Mouse (Mus musculus) urinary bladder, postnatal 10 days (tissue): ENCODE data around the gene Nicn1.
"Not testable (repeated sequence)": the region's sequence is repeated elsewhere in the genome, so short reads cannot be mapped to it uniquely, and the experiment has no call there.

Experiments
- DNase-seq: peaks from one replicate; pipeline ENCODE4 v3.0.0; 2022; ENCODE audit warnings: low spot score

Nicn1 gene

DNA sequence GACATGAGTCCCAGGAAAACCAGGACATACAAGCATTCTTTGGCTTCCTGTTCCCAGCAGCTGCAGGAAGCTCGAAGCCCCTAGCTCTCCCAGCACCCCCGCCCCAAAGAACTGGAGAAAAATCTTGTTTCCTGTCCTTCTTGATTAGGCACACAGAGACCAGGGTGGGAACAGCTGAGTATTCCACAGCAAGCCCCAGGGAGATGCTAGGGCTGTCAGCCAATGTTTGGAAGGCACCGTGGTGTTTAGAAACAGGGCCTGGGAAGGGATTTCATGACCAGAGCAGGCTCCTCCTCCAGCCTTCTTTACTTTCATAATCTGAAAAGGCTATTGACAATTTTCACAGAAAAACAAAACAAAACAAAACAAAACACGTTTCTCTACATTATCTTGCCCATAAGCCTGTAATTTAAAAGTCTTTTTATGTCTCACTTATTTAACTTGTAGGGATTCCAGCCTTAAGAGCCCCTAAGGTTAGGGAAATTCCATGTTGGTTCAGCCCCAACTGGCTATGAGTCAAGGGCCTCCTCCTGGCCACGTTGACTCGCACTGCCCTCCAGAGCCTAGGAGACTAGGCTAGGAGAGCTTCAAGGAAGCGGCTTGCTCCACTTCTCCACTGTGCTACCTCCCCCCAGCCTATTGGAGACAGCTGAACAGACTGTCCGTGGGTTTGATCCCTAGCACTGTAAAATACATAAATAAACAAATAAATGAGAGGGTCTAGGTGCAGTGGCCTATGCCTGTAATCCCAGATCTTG, 10.0 kb upstream of the Nicn1 start:
- DNase-seq = no peak

DNA sequence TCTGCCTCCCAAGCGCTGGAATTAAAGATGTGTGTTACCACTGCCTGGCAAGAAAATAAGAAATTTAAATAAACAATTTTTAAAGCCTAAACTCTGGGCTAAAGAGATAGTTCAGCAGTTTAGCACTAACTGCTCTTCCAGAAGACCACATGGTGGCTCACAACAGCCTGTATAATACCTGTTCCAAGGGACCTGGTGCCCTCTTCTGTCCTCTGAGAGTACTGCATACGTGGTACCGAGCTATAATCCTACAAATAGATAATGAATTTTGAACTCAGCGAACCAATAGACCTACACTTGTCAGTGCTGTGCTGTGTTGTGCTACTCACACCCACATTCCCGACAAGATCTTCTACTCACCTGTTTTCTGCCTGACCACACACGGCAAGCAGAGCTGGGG, 5.8 kb upstream of the Nicn1 start:
- no peak for DNase-seq

DNA sequence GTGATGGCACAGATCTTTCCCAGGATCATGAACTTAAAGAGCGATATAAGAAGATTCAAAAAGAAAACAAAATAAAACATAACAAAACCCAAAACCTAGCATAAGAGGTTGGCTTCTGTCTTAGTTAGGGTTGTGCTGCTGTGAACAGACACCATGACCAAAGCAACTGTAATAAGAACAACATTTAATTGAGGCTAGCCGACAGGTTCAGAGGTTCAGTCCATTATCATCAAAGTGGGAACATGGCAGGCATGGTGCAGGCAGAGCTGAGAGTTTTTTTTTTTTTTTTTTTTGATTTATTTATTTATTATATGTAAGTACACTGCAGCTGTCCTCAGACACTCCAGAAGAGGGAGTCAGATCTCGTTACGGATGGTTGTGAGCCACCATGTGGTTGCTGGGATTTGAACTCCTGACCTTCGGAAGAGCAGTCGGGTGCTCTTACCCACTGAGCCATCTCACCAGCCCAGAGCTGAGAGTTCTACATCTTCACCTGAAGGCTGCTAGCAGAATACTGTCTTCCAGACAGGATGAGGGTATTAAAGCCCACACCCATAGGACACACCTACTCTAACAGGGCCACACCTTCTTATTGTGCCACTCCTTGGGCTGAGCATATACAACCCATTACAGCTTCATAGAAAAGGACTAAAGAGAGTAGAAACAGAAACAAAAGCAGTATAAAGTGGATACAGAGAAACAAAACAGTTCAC, 2.5 kb upstream of the Nicn1 start:
- not testable (repeated sequence) for DNase-seq

DNA sequence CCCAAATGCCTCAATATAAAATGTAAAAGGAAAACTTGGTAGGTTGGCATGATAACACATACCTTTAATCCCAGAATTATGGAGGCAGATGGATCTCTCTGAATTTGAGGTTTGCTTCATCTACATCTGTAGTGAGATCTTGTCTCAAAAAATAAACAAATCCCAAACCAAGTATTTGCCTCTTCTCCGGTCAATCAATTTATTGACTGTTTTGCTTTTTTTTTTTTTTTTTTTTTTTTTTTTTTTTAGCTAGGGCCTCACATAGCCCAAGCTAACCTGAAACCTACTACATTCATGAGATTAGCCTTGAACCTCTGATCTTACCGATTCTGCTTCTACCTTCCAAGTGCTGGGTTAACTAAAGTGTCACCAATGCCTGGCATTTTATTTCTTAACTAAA, 882 bp upstream of the Nicn1 start:
- no peak for DNase-seq

DNA sequence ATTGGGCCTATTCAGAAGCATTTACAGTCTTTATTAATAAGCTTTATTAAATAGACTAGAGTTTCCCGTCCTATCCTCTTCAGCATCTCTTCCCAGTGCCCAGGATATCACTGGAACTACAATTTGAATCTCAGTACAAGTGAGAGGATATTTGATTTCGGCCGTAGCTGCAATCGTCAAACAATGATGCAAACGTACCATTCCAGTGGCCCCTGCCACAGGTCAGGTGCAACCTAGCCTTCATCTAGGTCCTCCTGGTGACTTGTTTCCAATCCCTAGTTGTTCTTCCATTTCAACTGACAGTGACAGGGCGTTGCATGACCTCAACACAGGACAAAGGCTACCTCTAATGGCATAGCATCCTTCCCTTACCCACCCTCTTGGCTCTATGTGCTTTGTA, 544 bp downstream of the Nicn1 start:
- DNase-seq = no peak

DNA sequence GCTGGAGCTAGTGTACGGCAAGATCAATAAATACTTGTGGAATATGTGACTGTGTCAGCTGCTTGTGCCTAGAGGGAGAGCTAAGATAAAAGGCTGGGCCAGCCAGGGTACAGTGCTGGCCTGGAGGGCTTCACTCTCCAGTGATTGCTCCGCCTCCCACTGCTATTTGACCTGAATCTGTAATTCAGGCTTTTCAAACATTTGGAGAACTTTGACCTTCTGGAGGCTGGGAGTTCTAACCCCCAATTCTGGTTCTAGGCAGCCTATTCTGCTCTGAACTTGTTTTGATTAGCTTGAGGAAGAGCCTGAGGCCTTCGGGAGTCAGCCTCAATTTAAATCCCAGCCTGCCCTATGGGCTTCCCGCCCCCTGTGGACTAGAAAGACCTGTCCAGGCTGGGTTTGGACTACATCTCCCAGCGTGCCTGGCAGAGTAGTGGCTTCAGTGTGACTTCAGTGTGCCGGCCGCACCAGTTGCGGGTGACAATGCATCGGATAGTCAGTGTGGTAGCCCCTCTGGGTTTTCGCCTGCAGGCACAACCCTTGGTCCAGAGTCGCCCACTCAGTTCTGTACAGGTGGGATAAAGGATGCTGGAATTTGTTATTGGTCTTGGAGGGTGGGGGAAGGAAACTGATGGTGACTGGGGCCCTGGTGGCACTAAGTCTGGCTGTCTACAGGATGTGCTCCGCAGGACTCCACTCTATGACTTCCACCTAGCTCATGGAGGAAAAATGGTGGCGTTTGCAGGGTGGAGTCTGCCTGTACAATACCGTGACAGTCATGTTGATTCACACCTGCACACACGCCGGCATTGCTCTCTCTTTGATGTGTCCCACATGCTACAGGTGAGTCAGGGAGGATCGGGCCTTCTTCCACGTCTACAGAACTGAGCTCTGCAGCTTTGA, 6.5 kb downstream of the Nicn1 start, which contains the start of gene Amt:
Amt (plus strand) TSS at position 401 of the 903 bp plus-strand sequence.
- no peak for DNase-seq

DNA sequence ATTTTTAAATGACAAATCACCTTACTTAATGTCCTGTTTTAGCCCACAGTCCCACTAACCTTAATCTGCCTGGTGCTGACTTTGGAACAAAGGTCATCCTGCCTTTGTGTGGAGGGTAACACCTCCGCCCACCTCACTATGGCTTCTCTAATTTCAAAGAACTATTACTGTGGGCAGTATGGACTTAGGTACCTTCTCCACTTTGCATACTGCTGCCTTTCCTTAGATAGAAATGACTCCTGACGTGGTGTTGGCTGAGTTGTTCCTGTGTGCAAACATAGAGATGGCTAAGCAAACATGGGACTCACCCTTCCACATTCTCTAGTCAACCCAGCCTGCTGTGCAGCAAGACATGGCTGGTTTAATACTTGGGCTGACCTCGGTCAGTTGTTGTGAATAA, 11.6 kb downstream of the Nicn1 start:
- no peak for DNase-seq

DNA sequence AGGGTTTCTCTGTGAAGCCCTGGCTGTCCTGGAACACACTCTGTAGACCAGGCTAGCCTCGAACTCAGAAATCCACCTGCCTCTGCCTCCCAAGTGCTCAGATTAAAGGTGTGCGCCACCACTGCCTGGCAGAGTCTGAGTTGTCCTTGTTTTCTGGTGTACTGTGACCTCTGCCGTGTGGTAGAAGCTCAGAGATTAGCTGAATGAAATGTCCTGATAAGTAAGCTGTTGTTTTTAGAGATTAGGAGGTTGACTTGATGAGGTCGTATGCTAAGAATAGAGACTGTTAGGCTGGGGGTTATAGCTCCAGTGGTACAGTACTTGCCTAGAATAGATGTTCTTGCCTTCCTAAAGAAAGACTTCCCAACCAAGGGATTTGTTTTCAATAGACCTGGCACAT, 14.5 kb downstream of the Nicn1 start:
- DNase-seq = no peak

DNA sequence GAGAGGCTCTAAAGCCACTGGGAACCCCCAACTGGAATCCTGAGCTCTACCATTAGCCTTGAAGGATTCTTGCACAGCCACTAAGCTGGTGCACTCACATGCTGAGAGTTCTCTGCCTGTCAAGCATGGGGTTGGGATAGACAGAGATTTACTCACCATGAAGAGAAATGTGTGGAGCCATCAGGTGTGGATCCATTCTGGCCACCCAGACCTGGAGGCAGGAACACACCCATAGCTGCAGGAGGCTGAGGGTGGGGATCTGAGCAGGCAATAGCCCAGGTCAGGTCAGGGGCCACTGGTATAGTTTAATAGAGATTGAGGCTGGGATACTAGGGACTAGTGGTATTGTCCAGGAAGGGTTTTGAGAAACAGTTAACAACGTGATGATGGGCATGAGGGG, 14.9 kb downstream of the Nicn1 start:
- DNase-seq = no peak

DNA sequence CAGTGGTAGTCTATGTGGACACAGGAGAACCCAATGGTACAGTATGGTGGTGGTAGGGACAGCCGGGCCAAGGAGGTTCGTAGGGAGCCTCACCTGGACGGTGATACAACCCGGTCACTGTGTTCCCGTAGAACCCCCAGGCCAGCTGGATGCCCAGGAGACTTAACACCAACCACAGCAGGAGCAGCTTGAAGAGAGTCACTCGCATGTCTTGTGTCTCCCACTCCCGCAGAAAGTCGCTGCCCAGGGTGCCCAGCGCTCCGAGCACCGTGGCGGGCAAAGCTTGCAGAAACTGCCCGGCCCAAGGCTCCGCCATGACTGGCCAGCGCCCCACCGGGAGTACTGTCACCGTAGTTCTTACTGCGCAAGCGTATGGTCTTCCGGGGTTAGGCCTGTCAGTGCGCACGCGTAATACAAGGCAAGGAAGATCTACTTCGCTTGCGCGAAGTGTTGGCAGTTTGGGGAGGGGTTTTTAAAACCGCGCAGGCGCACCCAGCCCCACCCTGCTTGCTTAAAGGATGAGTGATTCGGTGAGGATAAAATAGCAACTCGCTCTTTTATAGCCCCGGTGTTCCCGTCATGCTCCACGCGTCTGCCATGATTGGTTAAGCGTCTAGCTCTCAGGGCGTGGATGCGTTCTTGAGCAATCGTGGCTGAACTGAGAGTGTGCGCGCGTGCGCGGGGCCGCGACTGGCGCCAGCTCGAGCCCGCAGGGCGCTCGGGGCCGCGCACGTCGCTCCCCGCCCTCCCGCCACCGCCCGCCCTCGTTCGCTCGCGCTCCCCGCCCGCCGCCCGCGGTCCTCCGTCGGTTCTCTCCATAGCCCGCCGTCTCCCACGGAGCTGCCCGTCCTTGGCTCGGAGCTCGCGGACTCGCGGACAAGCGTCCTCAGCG, 15.6 kb downstream of the Nicn1 start, which contains the start of the genes Rhoa and Tcta:
Rhoa (plus strand) TSS at position 501 of the 892 bp plus-strand sequence.
Tcta (minus strand) TSS at position 532 of the 892 bp plus-strand sequence.
- DNase-seq = peak; percentile 87

DNA sequence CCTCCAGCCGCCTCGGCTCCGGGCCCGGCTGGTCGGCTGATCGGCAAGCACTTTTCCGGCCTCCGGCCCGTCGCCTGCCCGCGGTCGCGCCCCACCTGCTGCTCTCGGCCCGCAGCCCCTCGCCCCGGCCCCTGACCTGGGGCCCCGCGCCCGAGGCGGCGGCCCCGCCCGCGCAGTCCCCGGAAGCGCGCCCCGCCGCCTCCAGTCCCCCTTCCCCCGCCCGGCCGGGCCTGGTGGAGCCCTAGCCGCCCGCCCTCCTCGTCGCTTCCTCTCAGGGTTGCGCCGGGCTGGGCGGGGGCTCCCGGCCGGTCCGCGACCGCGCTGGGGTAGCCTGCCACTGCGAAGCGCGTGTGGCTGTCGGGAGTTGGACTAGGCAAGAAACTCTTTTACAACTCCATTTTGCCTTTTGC, 16.3 kb downstream of the Nicn1 start:
- peak; percentile 31 for DNase-seq

DNA sequence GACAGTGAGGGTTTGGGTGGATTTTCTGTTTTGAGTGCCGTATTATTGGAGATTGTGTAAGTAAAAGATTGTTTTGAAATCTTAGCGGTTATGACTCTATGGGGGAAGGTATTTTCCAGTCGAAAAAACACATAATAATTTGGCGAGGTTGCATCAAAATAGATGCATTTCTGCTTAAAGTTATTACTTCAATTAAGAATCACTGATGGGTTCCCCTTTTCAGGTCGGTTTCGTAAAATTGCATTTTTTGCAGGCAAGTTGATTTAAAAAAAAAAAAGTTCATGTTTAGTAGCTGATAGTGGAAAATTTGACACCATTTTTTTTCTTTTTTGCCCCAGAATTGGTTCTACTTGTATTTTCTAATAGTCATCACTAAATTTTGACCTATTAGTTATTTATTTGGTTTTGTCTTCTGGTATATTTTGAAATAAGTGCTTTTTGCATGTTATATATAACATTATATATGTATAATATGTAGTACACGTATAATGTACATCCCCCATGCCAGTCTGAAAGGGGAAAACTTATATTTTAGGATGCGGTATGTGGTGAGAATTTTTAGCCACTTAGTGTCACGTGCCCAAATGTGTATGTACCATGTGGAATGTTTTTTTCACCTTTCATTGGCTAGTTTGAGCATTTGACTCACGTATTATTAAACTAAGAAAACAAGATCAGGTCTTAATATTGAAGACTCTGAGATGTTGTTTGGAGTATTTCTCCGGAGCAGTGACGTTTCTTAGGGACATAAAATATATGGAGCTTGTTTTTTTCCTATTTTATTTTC, 17.0 kb downstream of the Nicn1 start:
- no peak for DNase-seq

DNA sequence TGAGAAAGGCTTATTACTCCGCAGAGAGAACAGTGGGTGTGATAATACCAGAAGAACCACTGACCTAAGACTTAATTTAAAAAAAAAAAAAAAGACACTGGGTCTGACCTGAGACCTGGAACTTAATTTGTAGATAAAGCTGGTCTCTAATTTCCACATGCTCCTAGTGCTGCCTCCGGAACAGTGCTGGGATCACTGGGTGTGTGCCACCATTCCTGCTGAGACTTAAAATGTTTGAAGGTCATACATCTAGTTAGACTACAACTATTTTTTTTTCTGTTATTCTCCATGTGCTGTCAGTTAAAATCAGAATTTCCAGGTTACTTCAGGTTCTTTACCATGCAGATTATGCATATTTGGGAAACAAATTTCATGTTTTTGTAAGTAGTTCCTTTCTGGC, 17.9 kb downstream of the Nicn1 start:
- DNase-seq = no peak

DNA sequence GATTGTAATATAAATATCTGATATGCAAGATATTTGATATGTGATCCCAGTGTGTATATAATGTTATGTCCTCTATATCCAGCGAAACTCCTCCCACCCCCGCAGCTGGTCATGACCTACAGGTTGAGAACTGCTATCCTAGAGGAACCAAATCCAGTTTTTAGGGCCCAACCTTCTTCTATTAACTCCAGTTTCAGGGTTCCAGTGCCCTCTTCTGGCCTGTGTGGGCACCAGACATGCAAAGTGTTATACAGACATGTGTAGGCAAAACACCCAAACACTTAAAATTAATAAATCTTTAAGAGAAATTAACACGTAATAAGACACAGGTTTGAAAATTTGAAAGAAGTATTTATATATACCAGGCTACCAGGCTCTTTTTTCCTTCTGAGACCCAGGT, 27.3 kb downstream of the Nicn1 start:
- DNase-seq = no peak

DNA sequence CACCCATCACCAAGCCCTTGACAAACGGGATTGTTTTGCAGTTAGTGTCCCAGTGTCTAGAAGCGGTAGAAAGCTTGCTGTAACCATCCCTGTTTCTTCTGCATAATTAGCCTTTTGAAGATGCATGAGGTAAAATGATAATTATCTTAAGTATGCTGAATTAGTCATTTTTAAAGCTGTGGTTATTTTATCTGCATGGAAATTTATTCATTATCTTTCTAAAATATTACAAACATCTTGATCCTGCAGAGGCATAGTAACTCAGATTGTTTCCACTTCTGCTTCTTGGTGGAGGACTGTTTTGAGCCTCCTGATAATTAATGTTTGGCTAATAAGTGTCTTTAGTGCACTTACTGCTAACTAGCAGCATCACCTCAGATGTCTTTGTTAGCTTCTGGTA, 28.2 kb downstream of the Nicn1 start:
- DNase-seq = no peak

DNA sequence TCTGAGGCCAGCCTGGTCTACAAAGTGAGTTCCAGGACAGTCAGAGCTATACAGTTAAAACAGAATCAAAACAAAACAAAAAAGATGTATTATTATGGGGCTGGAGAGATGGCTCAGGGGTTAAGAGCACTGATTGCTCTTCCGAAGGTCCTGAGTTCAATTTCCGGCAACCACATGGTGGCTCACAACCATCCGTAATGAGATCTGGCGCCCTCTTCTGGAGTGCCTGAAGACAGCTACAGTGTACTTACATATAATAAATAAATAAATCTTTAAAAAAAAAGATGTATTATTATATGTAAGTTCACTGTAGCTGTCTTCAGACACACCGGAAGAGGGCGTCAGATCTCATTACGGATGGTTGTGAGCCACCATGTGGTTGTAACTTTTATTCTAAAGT, 31.8 kb downstream of the Nicn1 start:
- DNase-seq = not testable (repeated sequence)

DNA sequence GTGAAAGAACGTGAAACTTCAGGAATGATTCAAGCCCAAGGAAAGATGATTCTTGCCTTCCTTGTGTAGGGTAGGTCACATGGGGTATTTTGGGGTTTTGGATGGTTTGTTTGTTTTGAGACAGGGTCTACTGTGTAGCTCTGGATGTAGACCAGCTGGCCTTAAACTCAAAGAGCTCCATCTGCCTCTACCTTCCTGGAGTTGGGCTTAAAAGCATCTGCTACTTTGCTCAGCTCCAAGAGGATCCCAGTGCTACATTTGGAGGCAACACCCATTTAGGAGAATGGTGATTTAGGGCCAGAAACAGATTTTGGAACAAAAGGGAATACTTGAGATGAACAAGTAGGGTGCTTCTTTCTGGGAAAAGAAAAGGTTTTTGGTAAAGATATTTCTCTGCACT, 34.6 kb downstream of the Nicn1 start:
- DNase-seq = no peak

DNA sequence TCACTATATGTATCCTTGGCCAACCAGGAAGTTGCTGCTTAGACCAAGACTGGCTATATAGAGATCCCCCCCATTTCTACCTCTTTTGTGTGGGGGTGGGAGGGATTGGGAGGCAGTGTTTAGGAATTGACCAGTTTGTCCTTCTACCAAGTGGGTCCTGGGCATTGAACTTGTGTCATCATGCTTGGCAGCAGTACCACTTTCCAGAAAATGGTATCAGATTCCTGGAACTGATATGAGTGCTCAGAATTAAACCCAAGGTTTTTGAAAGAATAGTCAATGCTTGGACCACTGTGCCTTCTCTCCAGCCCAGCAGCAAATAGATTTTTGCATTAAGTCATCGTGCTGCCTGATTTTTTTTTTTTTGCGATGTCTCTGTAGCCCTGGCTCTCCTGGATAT, 35.6 kb downstream of the Nicn1 start:
- DNase-seq = no peak

DNA sequence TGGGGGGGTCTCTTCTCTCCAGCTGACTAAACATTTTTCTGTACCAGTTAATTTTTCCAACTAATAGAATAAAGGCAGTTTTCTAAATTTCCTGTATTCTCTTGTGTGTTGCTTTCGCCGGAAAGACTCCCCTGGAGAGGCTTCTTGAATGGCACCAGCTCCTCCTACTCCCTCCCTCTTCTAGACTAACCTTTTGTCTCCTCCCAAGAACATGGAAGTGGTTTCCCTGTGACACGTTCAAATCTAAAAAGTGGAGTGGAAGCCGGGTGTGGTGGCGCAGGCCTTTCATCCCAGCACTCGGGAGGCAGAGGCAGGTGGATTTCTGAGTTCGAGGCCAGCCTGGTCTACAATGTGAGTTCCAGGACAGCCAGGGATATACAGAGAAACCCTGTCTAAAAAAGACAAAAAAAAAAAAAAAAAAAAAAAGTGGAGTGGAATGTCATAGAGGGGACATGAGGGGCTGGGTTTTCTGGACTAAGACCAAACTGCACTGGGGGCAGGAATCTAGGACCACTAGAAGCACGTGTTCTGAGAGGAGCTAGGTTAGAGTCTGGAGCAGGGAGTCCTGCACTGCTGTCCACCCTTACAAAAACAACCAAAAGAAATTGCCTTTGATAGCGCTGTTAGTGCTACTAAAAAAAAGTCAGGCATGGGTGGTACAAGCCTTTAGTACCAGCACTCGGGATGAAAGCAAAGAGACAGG, 47.8 kb downstream of the Nicn1 start:
- no peak for DNase-seq

DNA sequence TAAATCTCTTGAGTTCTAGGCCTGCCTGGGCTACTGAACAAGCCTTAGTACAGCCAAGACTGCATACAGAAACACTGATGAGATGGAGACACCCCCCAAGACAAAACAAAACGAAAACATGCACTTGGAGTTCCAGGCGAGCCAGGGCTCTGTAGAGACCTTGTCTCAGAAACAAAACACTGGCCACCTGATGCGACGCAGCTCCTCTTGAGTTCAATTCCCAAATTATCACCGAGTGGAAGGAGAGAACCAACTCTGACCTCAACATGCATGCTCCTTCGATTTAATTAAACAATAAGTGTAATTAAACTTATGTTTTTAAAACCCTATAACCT, 48.3 kb downstream of the Nicn1 start:
- no peak for DNase-seq
